Mouse (Mus musculus) forebrain, embryonic 11.5 days (tissue): ENCODE results near the gene Tmem121b. TPM values are rescaled to one million over a fixed set of nuclear protein-coding genes. Genes with fewer than 3 reads are reported as not detected.

Experiments used
- ATAC-seq: fragments of 200-750 bp; cut with Nextera tagmentation; replicated peaks from 2 replicates; pipeline ENCODE4 v1.8.0; 2017; ENCODE audit warnings: moderate TSS enrichment; ENCODE audit not compliant: low FRiP score
- DNase-seq: peaks from one replicate; pipeline ENCODE4 v3.0.0-alpha.2; 2017; ENCODE audit warnings: low spot score
- H3K27ac ChIP-seq: fragments of 300-500 bp; sonication (generic); 2 replicates; pipeline ENCODE4 v1.5.1; 2014; ENCODE audit warnings: low read depth, low read length
- H3K27me3 ChIP-seq: fragments of 300-500 bp; sonication (generic); 2 replicates; pipeline ENCODE4 v1.6.1; 2014; ENCODE audit warnings: mild to moderate bottlenecking, low read length, mixed read lengths; ENCODE audit not compliant: control insufficient read depth, insufficient read depth
- H3K36me3 ChIP-seq: fragments of 300-500 bp; sonication (generic); 2 replicates; pipeline ENCODE4 v1.6.1; 2014; ENCODE audit warnings: mild to moderate bottlenecking, low read length, moderate library complexity, mixed read lengths; ENCODE audit not compliant: control insufficient read depth, insufficient read depth
- H3K4me1 ChIP-seq: fragments of 300-500 bp; sonication (generic); replicated peaks from 2 replicates; pipeline ENCODE4 v1.6.1; 2014; ENCODE audit warnings: low read length, mixed read lengths; ENCODE audit not compliant: control insufficient read depth, insufficient read depth
- H3K4me2 ChIP-seq: fragments of 300-500 bp; sonication (generic); 2 replicates; pipeline ENCODE4 v1.6.1; 2014; ENCODE audit warnings: low read depth, mild to moderate bottlenecking, low read length, moderate library complexity, mixed read lengths; ENCODE audit not compliant: severe bottlenecking
- H3K4me3 ChIP-seq: fragments of 300-500 bp; sonication (generic); 2 replicates; pipeline ENCODE4 v1.5.1; 2014; ENCODE audit warnings: low read depth, low read length
- H3K9ac ChIP-seq: fragments of 300-500 bp; sonication (generic); 2 replicates; pipeline ENCODE4 v1.6.1; 2014; ENCODE audit warnings: low read length
- H3K9me3 ChIP-seq: fragments of 300-500 bp; sonication (generic); 2 replicates; pipeline ENCODE4 v1.6.1; 2016; ENCODE audit warnings: low read length, mixed read lengths; ENCODE audit not compliant: control insufficient read depth
- WGBS: fragments of 180-500 bp; shearing (Covaris S2); extraction: QIAGEN DNeasy Blood & Tissue Kit; methylation state at CpG from one replicate; pipeline ENCODE4 v1.1.7; 2014; 5-methylcytosine and 5-hydroxymethylcytosine counted together
- polyA plus RNA-seq: library from polyadenylated mRNA; unstranded; fragments of >200 nt; fragmentation: Nextera tagmentation; extraction: Ambion mirVana; gene quantifications from 2 replicates; pipeline ENCODE4 v1.2.1, GENCODE M21; 2014

The Tmem121b gene
- 1.1 and 1.4 TPM in 2 replicates for polyA plus RNA-seq

DNA sequence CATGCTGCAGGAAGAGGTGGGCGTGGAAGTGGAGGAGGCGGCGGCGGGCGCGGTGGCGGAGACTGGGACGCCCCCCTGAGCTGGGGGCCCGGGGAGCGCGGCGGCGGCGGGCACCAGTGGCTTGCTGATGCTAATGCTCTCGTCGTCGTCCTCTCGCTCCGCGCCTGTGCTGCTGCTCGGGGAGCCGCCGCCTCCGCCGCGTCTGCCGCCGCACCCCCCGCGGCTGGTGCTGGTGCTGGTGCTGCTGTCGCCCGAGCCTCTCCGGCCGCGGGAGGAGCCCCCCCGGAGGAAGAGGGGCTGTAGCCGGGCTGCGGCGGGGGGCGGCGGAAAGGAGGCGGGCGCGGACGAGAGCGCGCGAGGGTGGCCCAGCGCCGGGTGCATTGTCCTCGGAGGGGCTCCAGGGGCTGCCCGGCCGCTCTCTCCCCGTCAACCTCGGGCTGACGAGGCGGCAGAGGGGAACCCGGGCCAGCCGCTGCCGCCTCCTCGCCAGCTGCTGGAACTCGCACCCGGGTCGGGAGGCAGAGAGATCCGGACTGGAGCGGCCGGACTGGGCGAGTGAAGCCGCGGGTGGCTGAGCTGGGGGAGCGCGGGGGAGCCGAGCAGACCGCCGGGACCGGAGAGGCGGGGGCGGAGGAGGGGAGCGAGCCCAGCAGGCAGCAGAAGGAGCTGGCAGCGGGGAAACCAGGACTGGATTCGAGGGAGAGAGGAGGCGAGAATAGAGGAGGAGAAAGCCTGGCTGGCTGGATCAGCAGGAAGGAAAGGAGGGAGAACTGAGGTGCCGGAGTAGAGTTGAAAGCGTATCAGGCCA lies at the start of gene Tmem121b:
TSS of gene Tmem121b (minus strand) at position 434 of the 808 bp plus-strand sequence.
- DNase-seq (peak; percentile 93), ATAC-seq (peak; percentile 87)
- peaks cover 15% of the 10 kb centered on the region; the same call in 1 of the 2 replicates for H3K4me1 ChIP-seq
- peak within 1 kb of the TSS; percentile 77 for H3K9ac ChIP-seq
- WGBS, result under 1% methylated on average over 67 of the region's 84 CpGs
- peak within 1 kb of the TSS; percentile 70 for H3K4me3 ChIP-seq
- H3K27ac ChIP-seq, result peak within 1 kb of the TSS; percentile 78
- no peaks in the 10 kb centered on the region for H3K36me3 ChIP-seq
- H3K4me2 ChIP-seq, result peak within 1 kb of the TSS; percentile 93
- peaks cover 26% of the 10 kb centered on the region for H3K27me3 ChIP-seq
- H3K9me3 ChIP-seq, result no peaks in the 10 kb centered on the region

DNA sequence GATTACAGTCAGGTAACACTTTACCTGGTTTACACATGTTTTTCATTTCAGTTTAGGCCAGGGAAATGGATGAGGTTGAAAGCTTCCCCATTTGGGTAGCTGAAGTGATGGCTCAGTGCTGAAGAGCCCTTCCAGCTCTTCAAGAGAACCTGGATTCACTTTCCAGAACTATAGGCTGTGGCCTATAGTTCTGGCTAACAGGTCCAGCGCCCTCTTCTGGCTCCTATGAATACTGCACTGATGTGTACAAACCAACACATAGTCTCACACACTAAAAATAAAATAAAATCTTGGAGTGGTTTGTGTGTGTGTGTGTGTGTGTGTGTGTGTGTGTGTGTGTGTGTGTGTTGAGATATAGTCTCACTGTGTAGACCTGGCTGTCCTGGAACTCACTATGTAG lies 48.5 kb upstream of the Tmem121b start:
- H3K27ac ChIP-seq, result no peak overlapping the region
- H3K9ac ChIP-seq, result no peak overlapping the region
- no peaks in the 10 kb centered on the region; the same call in 1 of the 2 replicates for H3K4me1 ChIP-seq
- H3K9me3 ChIP-seq, result no peaks in the 10 kb centered on the region
- no peak for ATAC-seq
- H3K36me3 ChIP-seq, result no peaks in the 10 kb centered on the region
- no peak overlapping the region for H3K4me2 ChIP-seq
- 8% methylated on average over 1 of the region's 1 CpGs for WGBS
- H3K27me3 ChIP-seq, result no peaks in the 10 kb centered on the region
- H3K4me3 ChIP-seq, result no peak overlapping the region
- peak; percentile 40 for DNase-seq

DNA sequence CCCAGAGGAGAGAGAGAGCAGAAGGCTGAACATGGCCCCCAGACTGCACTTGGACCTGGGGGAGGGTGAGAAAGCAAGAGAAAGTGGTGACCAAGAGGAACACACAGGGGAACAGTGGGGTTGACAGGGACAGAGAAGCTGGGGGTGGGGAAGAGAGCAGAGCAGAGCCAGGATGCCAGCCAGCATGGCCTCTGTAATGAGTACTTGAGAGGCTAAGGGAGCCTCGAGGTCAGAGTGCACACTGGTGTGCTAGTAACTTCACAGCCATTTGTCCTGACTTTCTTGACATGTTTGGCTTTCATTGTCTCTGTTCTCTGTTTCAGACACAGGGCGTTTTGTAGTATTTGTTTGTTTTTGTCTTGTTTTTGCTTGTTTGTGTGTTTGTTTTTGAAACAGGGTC lies 47.8 kb upstream of the Tmem121b start:
- DNase-seq, result peak; percentile 9
- WGBS, result 61% methylated on average over 2 of the region's 2 CpGs
- Histone ChIP-seq H3K9me3 (no peaks in the 10 kb centered on the region), H3K4me2 (no peak overlapping the region), H3K4me1 (no peaks in the 10 kb centered on the region; the same call in 1 of the 2 replicates), H3K4me3 (no peak overlapping the region), H3K36me3 (no peaks in the 10 kb centered on the region), H3K27ac (no peak overlapping the region), H3K27me3 (no peaks in the 10 kb centered on the region), H3K9ac (no peak overlapping the region)
- ATAC-seq, result no peak

DNA sequence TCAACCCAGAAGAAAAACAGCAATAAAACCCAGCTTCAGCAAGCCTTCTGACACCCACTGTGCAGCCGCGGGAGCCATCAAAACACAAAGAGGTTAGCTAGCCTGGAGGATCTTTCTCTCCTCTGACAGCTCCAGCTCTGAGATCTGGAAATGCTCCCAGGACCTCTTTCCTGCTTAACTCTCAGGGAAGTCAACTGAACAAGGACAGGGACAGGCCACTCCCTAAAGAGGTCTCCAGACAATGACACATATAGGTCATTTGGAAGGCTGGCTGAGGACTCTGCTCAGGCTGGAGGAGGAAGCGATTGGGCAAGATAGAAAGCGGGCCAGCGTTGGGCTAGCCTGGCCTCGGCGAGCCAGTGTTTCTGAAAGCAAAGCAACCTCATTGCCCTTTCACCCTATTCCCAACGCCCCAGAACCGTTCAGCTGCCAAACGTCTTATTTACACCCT lies 46.2 kb upstream of the Tmem121b start:
- DNase-seq (peak; percentile 46), ATAC-seq (0 out of 2 replicates have a peak, but pooled peaks have one; percentile 20)
- 55% methylated on average over 10 of the region's 10 CpGs for WGBS
- H3K4me2 ChIP-seq, result no peak overlapping the region
- H3K4me1 ChIP-seq, result no peaks in the 10 kb centered on the region; the same call in 1 of the 2 replicates
- H3K27ac ChIP-seq, result no peak overlapping the region
- no peaks in the 10 kb centered on the region for H3K9me3 ChIP-seq
- H3K27me3 ChIP-seq, result no peaks in the 10 kb centered on the region
- H3K36me3 ChIP-seq, result no peaks in the 10 kb centered on the region
- no peak overlapping the region; the same call in 1 of the 2 replicates for H3K9ac ChIP-seq
- no peak overlapping the region for H3K4me3 ChIP-seq

DNA sequence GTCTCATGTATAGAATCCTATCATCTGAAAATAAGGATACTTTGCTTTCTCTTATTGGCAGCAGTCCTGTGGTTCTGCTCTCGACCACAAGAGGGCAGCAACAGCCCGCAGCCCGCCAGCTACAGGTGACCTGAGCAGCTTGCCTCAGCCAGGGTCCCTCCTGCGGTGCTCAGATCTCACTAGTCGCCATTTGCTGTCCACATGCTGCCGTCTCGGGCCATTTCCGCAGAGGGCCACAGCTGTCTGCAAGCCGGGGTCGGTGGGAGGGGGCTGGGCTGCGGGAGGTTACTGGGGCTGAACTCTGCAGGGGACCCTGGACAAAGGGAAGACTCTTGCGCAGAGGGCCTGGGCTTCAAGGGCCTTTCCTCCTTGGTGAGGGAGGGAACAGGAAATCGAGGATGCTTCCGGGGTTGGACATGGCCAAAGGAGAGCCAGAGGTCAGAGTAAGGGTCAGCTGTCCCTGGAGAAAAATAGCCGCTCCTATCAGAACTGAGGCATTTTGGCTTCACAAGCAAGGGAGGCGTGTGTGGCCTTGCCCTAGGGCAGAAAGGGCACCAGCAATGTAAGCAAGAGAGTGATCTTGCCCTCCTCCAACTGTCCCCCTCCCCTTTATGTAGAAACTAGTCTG lies 45.6 kb upstream of the Tmem121b start:
- H3K4me2 ChIP-seq, result peak overlapping the region; percentile 56
- DNase-seq (peak; percentile 94), ATAC-seq (peak; percentile 95)
- no peaks in the 10 kb centered on the region for H3K36me3 ChIP-seq
- WGBS, result 3% methylated on average over 16 of the region's 16 CpGs
- no peaks in the 10 kb centered on the region for H3K27me3 ChIP-seq
- no peak overlapping the region for H3K27ac ChIP-seq
- peak overlapping the region; percentile 60 for H3K9ac ChIP-seq
- H3K4me3 ChIP-seq, result peak overlapping the region; percentile 18; the same call in 1 of the 2 replicates
- H3K4me1 ChIP-seq, result no peaks in the 10 kb centered on the region; the same call in 1 of the 2 replicates
- no peaks in the 10 kb centered on the region for H3K9me3 ChIP-seq

DNA sequence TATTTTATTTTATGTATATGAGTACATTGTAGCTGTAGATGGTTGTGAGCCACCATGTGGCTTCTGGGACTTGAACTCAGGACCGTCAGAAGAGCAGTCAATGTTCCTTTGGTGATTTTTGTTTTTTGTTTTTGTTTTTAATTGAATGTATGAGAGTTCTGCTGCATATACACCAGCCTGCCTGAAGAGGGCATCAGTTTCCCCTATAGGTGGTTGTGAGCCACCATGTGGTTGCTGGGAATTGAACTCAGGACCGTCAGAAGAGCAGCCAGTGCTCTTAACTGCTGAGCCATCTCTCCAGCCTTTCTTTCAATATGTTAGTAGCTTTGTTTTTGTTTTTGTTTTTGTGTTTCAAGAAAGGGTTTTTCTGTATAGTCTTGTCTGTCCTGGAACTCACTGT lies 42.7 kb upstream of the Tmem121b start:
- 90% methylated on average over 2 of the region's 2 CpGs for WGBS
- no peak overlapping the region for H3K9ac ChIP-seq
- H3K4me2 ChIP-seq, result no peak overlapping the region
- H3K36me3 ChIP-seq, result no peaks in the 10 kb centered on the region
- no peaks in the 10 kb centered on the region; the same call in 1 of the 2 replicates for H3K4me1 ChIP-seq
- H3K4me3 ChIP-seq, result no peak overlapping the region
- H3K9me3 ChIP-seq, result no peaks in the 10 kb centered on the region
- H3K27ac ChIP-seq, result no peak overlapping the region
- no peaks in the 10 kb centered on the region; the same call in 1 of the 2 replicates for H3K27me3 ChIP-seq
- DNase-seq (no peak), ATAC-seq (no peak)

DNA sequence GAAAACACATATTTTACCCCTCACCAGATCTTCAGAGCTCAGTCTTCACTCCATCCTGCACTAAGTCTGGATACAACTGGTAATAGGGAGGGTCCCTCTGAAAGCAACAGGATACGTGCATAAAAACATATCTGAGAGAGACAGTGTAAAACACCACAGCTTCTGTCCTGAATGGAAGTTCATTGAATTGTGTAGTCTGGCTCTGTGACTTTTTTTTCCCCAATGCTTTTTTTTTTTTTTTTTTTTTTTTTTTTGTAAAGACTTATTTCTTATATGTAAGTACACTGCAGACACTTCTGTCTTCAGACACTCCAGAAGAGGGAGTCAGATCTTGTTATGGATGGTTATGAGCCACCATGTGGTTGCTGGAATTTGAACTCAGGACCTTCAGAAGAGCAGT lies 39.0 kb upstream of the Tmem121b start:
- no peaks in the 10 kb centered on the region for H3K36me3 ChIP-seq
- no peaks in the 10 kb centered on the region; the same call in 1 of the 2 replicates for H3K27me3 ChIP-seq
- no peak overlapping the region for H3K4me2 ChIP-seq
- no peak overlapping the region for H3K9ac ChIP-seq
- ATAC-seq (no peak), DNase-seq (no peak)
- H3K9me3 ChIP-seq, result no peaks in the 10 kb centered on the region
- 86% methylated on average over 1 of the region's 1 CpGs for WGBS
- H3K4me1 ChIP-seq, result peaks cover 7% of the 10 kb centered on the region
- H3K4me3 ChIP-seq, result no peak overlapping the region
- no peak overlapping the region for H3K27ac ChIP-seq

DNA sequence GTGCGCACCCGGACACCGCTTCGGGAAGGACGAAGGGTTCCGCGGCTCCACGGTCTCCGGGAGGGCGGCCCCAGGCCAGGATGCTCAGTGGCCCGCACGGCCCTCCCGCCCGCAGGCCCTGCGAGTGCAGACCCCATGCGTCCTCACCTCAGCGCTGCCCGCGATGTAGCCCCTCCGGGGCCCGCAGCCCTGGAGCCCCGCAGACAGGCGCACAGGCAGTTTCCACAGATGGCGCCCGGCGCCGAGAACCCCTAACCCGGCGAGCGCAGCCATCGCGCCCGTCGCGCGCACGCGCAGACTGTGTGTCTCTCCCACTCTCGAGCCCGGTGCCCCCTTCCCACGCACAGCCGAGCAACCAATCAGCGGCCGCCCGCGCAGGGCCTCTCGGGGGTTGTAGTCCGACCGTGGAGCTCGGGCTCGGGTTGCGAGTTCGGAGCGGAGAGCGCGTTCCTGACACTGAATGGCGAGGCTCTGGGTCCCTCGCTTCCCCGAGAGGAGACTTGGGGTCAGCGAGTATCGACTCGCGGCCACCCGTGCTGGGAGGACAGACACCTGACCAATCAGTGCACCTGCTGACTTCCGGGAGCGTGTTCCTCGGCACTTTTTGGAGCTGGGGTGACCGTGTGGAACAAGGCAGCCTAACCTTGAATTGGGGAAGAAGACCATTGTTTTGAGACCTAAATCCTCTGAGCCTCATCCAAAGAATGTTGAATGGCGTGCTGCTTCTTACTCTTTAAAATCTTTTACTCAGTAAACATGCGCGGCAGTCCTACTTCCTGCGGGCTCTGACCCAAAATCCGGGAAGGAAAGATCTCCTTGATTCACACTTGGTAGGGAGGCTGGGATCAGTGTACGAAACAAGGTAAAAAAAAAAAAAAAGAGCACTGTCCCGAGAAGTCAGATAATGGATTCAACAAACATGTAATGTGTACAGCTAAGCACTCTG lies 37.7 kb upstream of the Tmem121b start, which contains the start of gene Hdhd5:
TSS of gene Hdhd5 (minus strand) at position 300 of the 946 bp plus-strand sequence.
- H3K27me3 ChIP-seq, result no peaks in the 10 kb centered on the region; the same call in 1 of the 2 replicates
- H3K4me1 ChIP-seq, result peaks cover 7% of the 10 kb centered on the region
- peak within 1 kb of the TSS; percentile 74 for H3K4me2 ChIP-seq
- peak within 1 kb of the TSS; percentile 86 for H3K4me3 ChIP-seq
- no peak within 1 kb of the TSS for H3K27ac ChIP-seq
- DNase-seq, result peak; percentile 97
- WGBS, result under 1% methylated on average over 74 of the region's 75 CpGs
- H3K36me3 ChIP-seq, result no peaks in the 10 kb centered on the region
- peak; percentile 98 for ATAC-seq
- H3K9me3 ChIP-seq, result no peaks in the 10 kb centered on the region
- H3K9ac ChIP-seq, result peak within 1 kb of the TSS; percentile 94
